Mouse (Mus musculus): ENCODE data around the gene Olfr726. TPM values are rescaled to one million over a fixed set of nuclear protein-coding genes. Genes with fewer than 3 reads are reported as not detected.
A peak's percentile ranks its signal among the peaks of the same experiment; 100 is the strongest.

Olfr726 gene
- not detected for total RNA-seq (2021)

DNA sequence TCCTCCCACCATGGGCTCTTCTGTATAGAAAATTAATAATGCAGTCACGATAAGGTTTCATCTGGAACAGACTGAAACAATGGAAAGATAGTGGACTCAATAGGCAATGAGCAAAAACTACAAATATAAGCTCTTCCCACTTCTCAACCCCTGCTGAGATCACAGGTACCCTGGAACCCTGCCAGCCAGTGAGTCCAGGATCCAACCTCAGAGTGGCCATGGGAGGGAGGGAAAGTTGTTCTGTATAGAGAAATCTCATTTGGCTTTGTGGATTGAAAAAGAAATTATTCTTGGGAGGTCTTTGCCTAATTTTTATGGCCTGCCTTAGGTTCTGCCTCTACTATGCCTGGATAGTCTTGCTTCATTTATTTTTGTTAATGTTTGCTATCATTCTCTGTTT is at the start of gene Olfr726:
Gene Olfr726 (minus strand): TSS at position 101 of the 400 bp plus-strand sequence.
- intact Hi-C loops (cut with DNase I) = no loop called here
- no peak for DNase-seq (ENCODE audit: low spot score)

DNA sequence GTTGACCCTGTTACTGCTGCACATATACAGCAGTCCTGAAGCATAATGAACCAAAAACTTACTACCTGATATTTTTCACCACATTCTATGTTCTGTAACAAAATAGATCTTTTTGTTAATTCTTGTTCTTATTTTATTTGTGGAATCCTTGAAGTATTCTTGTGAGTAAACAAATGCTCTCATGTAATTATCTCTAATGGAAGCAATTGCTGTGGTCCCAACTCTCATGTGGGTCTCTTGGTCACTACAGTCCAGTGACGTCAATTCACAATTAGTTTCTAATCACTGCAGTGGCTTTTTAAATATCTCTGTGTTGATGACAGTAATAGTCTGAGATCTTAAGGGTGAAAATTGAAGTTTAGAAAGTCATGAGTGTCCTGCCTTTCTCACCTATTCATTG is 32.1 kb upstream of the Olfr726 start, which contains the start of gene Olfr727:
Gene Olfr727 (plus strand): TSS at position 301 of the 400 bp plus-strand sequence.
- no peak for DNase-seq (ENCODE audit: low spot score)
- intact Hi-C loops (cut with DNase I) = no loop called here

DNA sequence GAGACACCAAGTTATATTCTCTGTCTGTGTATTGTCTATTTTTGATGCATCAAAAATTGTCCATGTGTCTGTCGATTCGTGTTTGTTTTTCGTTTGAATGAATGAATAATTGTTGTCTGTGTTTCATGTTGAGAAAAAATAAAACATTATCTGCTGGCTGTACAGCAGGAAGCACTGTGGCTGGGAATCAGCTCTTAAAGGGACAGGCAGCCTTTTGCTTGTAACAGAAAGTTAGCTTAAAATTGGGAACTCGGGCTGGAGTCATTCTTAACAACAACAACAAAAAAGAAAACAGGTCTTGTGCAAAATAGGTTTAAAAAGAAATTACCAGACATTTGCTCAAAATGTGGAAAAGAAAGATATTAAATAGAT is 28.0 kb downstream of the Olfr726 start:
- intact Hi-C loops (cut with DNase I) = no loop called here
- no peak for DNase-seq (ENCODE audit: low spot score)

DNA sequence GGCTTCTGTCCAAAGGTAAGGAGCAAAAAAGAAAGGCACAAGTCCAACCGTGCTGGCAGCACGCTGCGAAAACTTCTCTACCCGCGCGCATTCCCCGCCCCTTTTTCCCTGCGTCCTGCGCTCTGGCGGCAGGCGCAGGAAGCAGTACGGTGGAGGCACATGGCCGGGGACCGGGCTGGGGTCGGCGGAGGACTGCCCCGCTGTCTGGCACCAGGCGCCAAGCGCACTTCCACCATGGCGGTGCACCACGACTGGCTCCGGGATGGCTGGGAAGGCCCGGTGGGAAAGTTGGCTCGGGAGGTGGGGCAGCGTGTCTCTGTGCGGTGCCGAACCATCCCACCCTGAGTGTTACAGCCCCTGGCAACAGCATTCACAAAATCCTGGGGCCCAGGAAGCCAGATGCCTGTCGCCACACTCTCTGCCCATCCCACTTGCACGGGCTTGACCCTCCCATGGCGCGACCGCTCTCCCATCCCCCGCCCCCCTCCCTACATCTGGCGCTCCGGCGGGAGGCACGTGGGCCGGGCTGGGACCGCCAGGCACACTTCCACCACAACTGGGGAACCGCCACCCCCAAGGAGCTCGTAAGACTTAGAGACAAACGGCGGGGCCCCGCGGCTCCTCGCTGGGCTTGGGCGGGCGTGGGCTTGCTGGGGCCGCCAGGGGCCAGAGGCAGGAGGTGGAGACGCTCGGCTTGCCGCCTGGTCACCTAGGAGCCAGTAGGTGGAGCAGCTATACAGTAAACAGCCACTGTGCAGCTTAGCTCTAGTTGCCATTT is 28.6 kb downstream of the Olfr726 start:
- intact Hi-C loops (cut with DNase I) = no loop called here

DNA sequence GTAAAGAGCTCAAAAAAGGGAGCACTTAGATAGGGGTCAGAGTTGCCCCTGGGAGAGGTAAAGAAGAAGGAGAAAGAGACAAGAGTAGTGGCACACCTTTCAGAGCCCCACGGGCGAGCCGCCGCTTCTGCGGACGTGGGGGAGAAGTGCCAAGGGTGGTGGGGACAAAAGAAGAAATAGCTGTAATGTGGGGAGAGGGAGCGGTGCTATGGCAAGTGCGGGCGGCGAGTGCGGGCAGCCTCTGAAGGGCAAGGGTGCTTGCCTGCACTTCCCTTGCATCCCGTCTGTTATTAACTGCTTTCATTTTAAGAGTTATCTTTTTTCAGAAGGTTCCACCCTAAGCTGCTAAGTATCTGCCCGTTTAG is 29.2 kb downstream of the Olfr726 start:
- intact Hi-C loops (cut with DNase I) = no loop called here
- no peak for DNase-seq (ENCODE audit: low spot score)

More for the DNA sequence above, 28.6 kb downstream of the Olfr726 start:
- DNase-seq (ENCODE audit: low spot score) = peak; percentile 3

DNA sequence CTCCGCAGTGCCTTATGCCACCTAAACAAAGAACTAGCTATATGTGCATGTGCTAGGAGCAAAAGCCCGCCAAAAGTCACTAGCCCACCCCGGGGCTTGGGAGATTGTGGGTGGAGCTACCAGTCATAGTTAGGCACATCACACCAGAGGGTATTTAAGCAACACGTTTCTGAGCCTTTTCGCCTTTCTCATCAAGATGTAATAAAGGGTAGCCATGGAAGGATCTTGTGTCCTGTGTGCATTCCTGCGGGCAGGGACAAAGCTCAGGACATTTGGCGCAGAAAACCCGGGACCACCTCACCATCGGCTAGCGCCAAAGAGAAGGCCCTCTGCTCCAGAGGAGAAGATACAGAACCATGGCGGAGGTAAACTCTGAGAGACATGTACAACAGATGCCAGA is 29.6 kb downstream of the Olfr726 start:
- intact Hi-C loops (cut with DNase I) = no loop called here
- no peak for DNase-seq (ENCODE audit: low spot score)

DNA sequence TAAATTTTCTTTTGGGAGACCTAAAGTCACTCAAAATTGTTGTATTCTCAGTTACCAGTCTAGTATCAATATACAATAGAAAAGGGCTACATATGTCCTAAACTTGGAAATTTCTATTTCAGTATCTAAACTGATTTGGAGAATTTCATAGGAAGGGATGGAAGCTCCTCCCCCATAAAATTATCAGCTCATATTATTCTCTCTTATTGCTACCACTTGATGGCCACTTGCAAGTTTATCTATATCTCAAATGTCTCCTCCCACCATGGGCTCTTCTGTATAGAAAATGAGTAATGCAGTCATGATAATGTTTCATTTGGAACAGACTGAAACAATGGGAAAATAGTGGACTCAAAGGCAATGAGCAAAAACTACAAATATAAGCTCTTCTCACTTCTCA is 50.5 kb downstream of the Olfr726 start, which contains the start of gene Olfr725:
Gene Olfr725 (minus strand): TSS at position 101 of the 400 bp plus-strand sequence.
- DNase-seq (ENCODE audit: low spot score) = no peak
- intact Hi-C loops (cut with DNase I) = no loop called here

Other genes starting within 250 kb of the Olfr726 start
- not detected for gene Olfr722, start 189.0 kb downstream of the Olfr726 start, total RNA-seq (2021)
- not detected for gene Olfr723, start 159.2 kb downstream of the Olfr726 start, total RNA-seq (2021)
- gene Olfr724, start 127.7 kb downstream of the Olfr726 start, total RNA-seq (2021) = not detected
- gene Olfr725, start 50.6 kb downstream of the Olfr726 start, total RNA-seq (2021) = not detected
- gene Olfr727, start 32.2 kb upstream of the Olfr726 start, total RNA-seq (2021) = not detected
- gene Olfr728, start 51.7 kb upstream of the Olfr726 start, total RNA-seq (2021) = not detected
- gene Olfr729, start 62.0 kb upstream of the Olfr726 start, total RNA-seq (2021) = not detected
- not detected for gene Olfr730, start 97.2 kb upstream of the Olfr726 start, total RNA-seq (2021)
- gene Olfr731, start 150.9 kb upstream of the Olfr726 start, total RNA-seq (2021) = not detected
- gene Olfr732, start 193.3 kb upstream of the Olfr726 start, total RNA-seq (2021) = not detected
- gene Olfr733, start 210.6 kb upstream of the Olfr726 start, total RNA-seq (2021) = not detected
- not detected for gene Olfr734, start 235.8 kb upstream of the Olfr726 start, total RNA-seq (2021)

All from heart, postnatal 25 days (tissue).